Mouse (Mus musculus): ENCODE measurements around the gene Sco2. TPM values are rescaled to one million over a fixed set of nuclear protein-coding genes. Genes with fewer than 3 reads are reported as not detected.

Gene Sco2
- polyA plus RNA-seq, 1 experiment: 43.3 TPM

- Histone ChIP-seq H3K36me3 (ENCODE audit: control insufficient read depth, insufficient read depth, low read length) (no peaks in the 10 kb centered on the region), H3K27me3 (ENCODE audit: control insufficient read depth, insufficient read depth, low read length) (no peaks in the 10 kb centered on the region), H3K4me3 (ENCODE audit: control insufficient read depth, insufficient read depth, low read length) (no peak within 1 kb of the TSS), H3K27ac (ENCODE audit: control insufficient read depth, insufficient read depth, low read length) (no peak within 1 kb of the TSS), H3K4me1 (replicated peaks; ENCODE audit: control insufficient read depth, insufficient read depth, low read length) (no peaks in the 10 kb centered on the region)
- WGBS: 74% methylated on average over 26 of the region's 26 CpGs
- no peak for DNase-seq
- TF ChIP-seq POLR2A (IDR thresholded peaks at IDR 0.05; ENCODE audit: control insufficient read depth, extremely low read depth, insufficient read depth, low read length, poor library complexity) (no peak), CTCF (IDR thresholded peaks at IDR 0.05; ENCODE audit: borderline replicate concordance, control insufficient read depth, extremely low read depth, insufficient read depth, low read length, poor library complexity) (no peak)
These were observed 50.8 kb downstream of the Sco2 start, which contains the start of gene Adm2 for GRCm38 (mm10) chr15:89322670-89323522. Gene Adm2, plus strand, starts transcription at chr15:89322720.

Other genes with a start within 250 kb of the Sco2 start
- gene Hdac10, start 245.1 kb downstream of the Sco2 start, polyA plus RNA-seq (2012; rRNA removed): 82.9 and 94.4 TPM in 2 replicates
- gene Mapk12, start 233.1 kb downstream of the Sco2 start, polyA plus RNA-seq (2012; rRNA removed): 2.9 and 3.1 TPM in 2 replicates
- gene Mapk11, start 224.2 kb downstream of the Sco2 start, polyA plus RNA-seq (2012; rRNA removed): 27.3 and 28.6 TPM in 2 replicates
- gene Plxnb2, start 193.1 kb downstream of the Sco2 start, polyA plus RNA-seq (2012; rRNA removed): 42.8 and 54.6 TPM in 2 replicates
- 42.3 and 50.1 TPM in 2 replicates for gene Dennd6b, start 177.3 kb downstream of the Sco2 start, polyA plus RNA-seq (2012; rRNA removed)
- gene Ppp6r2, start 162.3 kb downstream of the Sco2 start, polyA plus RNA-seq (2012; rRNA removed): 299 and 592 TPM in 2 replicates
- 899 TPM in 2 replicates for gene Sbf1, start 58.5 kb downstream of the Sco2 start, polyA plus RNA-seq (2012; rRNA removed)
- gene Adm2, start 51.1 kb downstream of the Sco2 start, polyA plus RNA-seq (2012; rRNA removed): 4.4 and 5.3 TPM in 2 replicates
- gene Miox, start 39.4 kb downstream of the Sco2 start, polyA plus RNA-seq (2012; rRNA removed): 0.82 and 2.7 TPM in 2 replicates
- 129 and 146 TPM in 2 replicates for gene Lmf2, start 18.2 kb downstream of the Sco2 start, polyA plus RNA-seq (2012; rRNA removed)
- 351 and 370 TPM in 2 replicates for gene Ncaph2, start 18.1 kb downstream of the Sco2 start, polyA plus RNA-seq (2012; rRNA removed)
- gene Tymp, start 3.2 kb upstream of the Sco2 start, polyA plus RNA-seq (2012; rRNA removed): 5.9 and 7.8 TPM in 2 replicates
- gene Odf3b, start 5.4 kb upstream of the Sco2 start, polyA plus RNA-seq (2012; rRNA removed): 21.1 and 21.9 TPM in 2 replicates
- gene Klhdc7b, start 11.1 kb upstream of the Sco2 start, polyA plus RNA-seq (2012; rRNA removed): 0.08 and 0.13 TPM in 2 replicates
- not detected in 2 replicates for gene Syce3, start 36.7 kb upstream of the Sco2 start, polyA plus RNA-seq (2012; rRNA removed)
- 47.0 and 76.6 TPM in 2 replicates for gene Cpt1b, start 52.0 kb upstream of the Sco2 start, polyA plus RNA-seq (2012; rRNA removed)
- 1.8 and 2.2 TPM in 2 replicates for gene C730034F03Rik, start 55.7 kb upstream of the Sco2 start, polyA plus RNA-seq (2012; rRNA removed)
- 3.2 TPM in 2 replicates for gene Gm44502, start 55.9 kb upstream of the Sco2 start, polyA plus RNA-seq (2012; rRNA removed)
- gene Chkb, start 56.1 kb upstream of the Sco2 start, polyA plus RNA-seq (2012; rRNA removed): 92.0 and 99.8 TPM in 2 replicates
- gene Mapk8ip2, start 80.1 kb upstream of the Sco2 start, polyA plus RNA-seq (2012; rRNA removed): 0.11 and 0.13 TPM in 2 replicates
- 37.9 and 43.0 TPM in 2 replicates for gene Arsa, start 103.6 kb upstream of the Sco2 start, polyA plus RNA-seq (2012; rRNA removed)
- 6.8 and 8.2 TPM in 2 replicates for gene Shank3, start 125.8 kb upstream of the Sco2 start, polyA plus RNA-seq (2012; rRNA removed)
- gene Acr, start 194.5 kb upstream of the Sco2 start, polyA plus RNA-seq (2012; rRNA removed): 0.15 and 0.16 TPM in 2 replicates
- gene Rabl2, start 218.1 kb upstream of the Sco2 start, polyA plus RNA-seq (2012; rRNA removed): 9.6 and 10.2 TPM in 2 replicates

All from thymus, adult 2 months (tissue).